Mouse (Mus musculus): ENCODE measurements around the gene Ptprs.

DNA sequence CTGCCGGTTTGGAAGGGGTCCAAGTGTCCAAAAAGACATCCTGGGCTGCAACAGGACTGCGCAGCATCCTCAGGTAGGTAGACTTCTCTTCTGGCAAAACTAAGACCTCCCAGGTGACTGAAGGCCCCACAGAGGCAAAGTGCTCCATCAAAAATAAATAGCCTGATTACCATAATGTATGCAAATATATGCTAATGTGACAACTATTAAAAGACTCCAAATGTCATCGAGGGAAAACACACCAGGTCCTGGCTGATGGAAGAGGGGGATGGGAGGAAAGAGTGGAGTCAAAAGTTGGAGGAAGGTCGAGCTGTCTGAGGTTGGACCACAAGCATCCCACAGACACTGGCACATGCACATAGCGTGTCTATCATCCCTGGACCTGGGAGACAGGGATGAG, 22.9 kb upstream of the Ptprs start:
- TF ChIP-seq MYOD1 (IDR thresholded peaks at IDR 0.05; ENCODE audit: control insufficient read depth, insufficient read length, low read depth) (no peak), CTCF (IDR thresholded peaks at IDR 0.05; ENCODE audit: control insufficient read depth, insufficient read depth, insufficient read length) (no peak), MAX (IDR thresholded peaks at IDR 0.05) (no peak), CEBPB (IDR thresholded peaks at IDR 0.05; ENCODE audit: low read depth) (no peak), USF1 (IDR thresholded peaks at IDR 0.05; ENCODE audit: low read depth) (no peak), MYOG (IDR thresholded peaks at IDR 0.05; ENCODE audit: control insufficient read depth, extremely low read depth, insufficient read length) (no peak)

Measured in C2C12 (cell line).